Comparison of ENCODE assay signal across 9 mouse cellular contexts in the genomic region with DNA sequence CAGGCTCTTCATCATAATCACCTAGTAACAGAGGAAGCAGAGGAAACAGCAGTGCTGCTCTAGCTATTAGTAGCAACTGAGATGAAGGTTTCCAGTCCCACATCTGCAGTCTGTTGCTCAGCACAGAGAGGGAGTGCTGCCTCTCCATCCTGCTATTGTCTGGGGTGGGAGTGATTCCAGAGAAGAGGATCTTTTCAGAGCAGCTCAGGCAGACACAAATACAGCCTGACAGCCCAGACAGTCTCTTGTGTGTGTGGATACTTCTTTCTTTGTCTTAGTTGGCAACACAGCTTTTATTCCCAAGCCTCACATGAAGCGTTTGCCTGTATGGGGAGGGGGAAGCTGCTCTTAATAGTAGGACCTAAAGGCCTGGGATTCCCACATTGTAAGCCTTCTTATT.
DNase-seq lines count a peak whose midpoint lies in the region; ATAC-seq and TF ChIP-seq lines count a peak whose summit lies in the region.
"Had no signal": no experiment of that assay in that cellular context is flagged by ENCODE, and none has a peak within 500 bp of the region (broad histone marks: within the 10 kb centered on the region; RNA-seq: fewer than 3 reads in every experiment).

No protein-coding gene starts in this region.

- H3K4me3 ChIP-seq in forebrain, embryonic 14.5 days (ENCODE audit: low read depth, low read length): no peak overlapping the region
- H3K4me3 ChIP-seq in gastrocnemius, adult 2 months: no peak overlapping the region

- no peak for TF ChIP-seq CTCF in gastrocnemius, adult 2 months (IDR thresholded peaks at IDR 0.05)

- H3K4me1 ChIP-seq in forebrain, embryonic 14.5 days (ENCODE audit: control insufficient read depth, insufficient read depth, low read length): no peaks in the 10 kb centered on the region

- H3K36me3 ChIP-seq in forebrain, embryonic 14.5 days (ENCODE audit: control insufficient read depth, insufficient read depth, low read length): no peaks in the 10 kb centered on the region
- H3K36me3 ChIP-seq: G1E had no signal

- no peak overlapping the region for H3K4me2 ChIP-seq in forebrain, embryonic 14.5 days (ENCODE audit: low read length)

- H3K9ac ChIP-seq in forebrain, embryonic 14.5 days (ENCODE audit: low read length): no peak overlapping the region

- ATAC-seq in forebrain, embryonic 14.5 days: peak; percentile 80

- no peaks in the 10 kb centered on the region for H3K27me3 ChIP-seq in forebrain, embryonic 14.5 days (replicated peaks; ENCODE audit: control insufficient read depth, insufficient read depth, low read length)

- WGBS in forebrain, embryonic 14.5 days: 35% methylated on average over 1 of the region's 1 CpGs

- no peak overlapping the region for H3K27ac ChIP-seq in forebrain, embryonic 14.5 days (ENCODE audit: low read depth, low read length)
- H3K27ac ChIP-seq in gastrocnemius, adult 2 months: no peak overlapping the region

- intact Hi-C loops in gastrocnemius, adult 2 months (cut with DNase I): no loop called here

- no peaks in the 10 kb centered on the region for H3K9me3 ChIP-seq in forebrain, embryonic 14.5 days (replicated peaks; ENCODE audit: control insufficient read depth, low read length)
- H3K9me3 ChIP-seq: G1E had no signal

- peak; percentile 3 for DNase-seq in testis, postnatal 14 days (ENCODE audit: low spot score)
- DNase-seq in testis, postnatal 10 days (ENCODE audit: low spot score): no peak
- DNase-seq in forebrain, embryonic 14.5 days (ENCODE audit: low spot score): peak; percentile 50
- peak; percentile 15 to 29 for DNase-seq in kidney, postnatal 36 days
- no peak for DNase-seq in natural killer cell, adult 2 months (ENCODE audit: low spot score in 2 of 2)
- DNase-seq in liver: no peak
- no peak for DNase-seq in gastrocnemius, adult 2 months
- DNase-seq: adrenal gland, adult 8-10 months had no signal

Comparison
In these comparisons a context has a peak if more than half of its experiments do, and no peak if none do; other contexts are left out.
1. DNase-seq: peak in testis, postnatal 14 days (single experiment), forebrain, embryonic 14.5 days (single experiment) and kidney, postnatal 36 days (2 of 2); none in testis, postnatal 10 days (single experiment), natural killer cell, adult 2 months (0 of 2), liver (single experiment) and gastrocnemius, adult 2 months (single experiment).